Mouse (Mus musculus) intestine, embryonic 14.5 days (tissue): Measurements from ENCODE around the gene Cln3. TPM values are rescaled to one million over a fixed set of nuclear protein-coding genes. Genes with fewer than 3 reads are reported as not detected.
A peak's percentile ranks its signal among the peaks of the same experiment; 100 is the strongest.

ENCODE experiments used
- ATAC-seq: fragments of 200-750 bp; cut with Nextera tagmentation; replicated peaks from 2 replicates; pipeline ENCODE4 v1.8.0; 2017; ENCODE audit warnings: low read depth, moderate number of reproducible peaks, moderate TSS enrichment, moderate library complexity; ENCODE audit not compliant: low FRiP score, low TSS enrichment
- DNase-seq: peaks from one replicate; pipeline ENCODE4 v3.0.0-alpha.2; 2018; ENCODE audit warnings: low spot score
- H3K27ac ChIP-seq: fragments of 300-500 bp; sonication (generic); 2 replicates; pipeline ENCODE4 v1.5.1; 2014; ENCODE audit warnings: low read depth, mild to moderate bottlenecking, control low read depth
- H3K27me3 ChIP-seq: fragments of 300-500 bp; sonication (generic); replicated peaks from 2 replicates; pipeline ENCODE4 v1.6.1; 2014; ENCODE audit warnings: low read length, control low read depth; ENCODE audit not compliant: control insufficient read depth, insufficient read depth
- H3K36me3 ChIP-seq: fragments of 300-500 bp; sonication (generic); 2 replicates; pipeline ENCODE4 v1.6.1; 2014; ENCODE audit warnings: low read length, control low read depth; ENCODE audit not compliant: control insufficient read depth, insufficient read depth
- H3K4me1 ChIP-seq: fragments of 300-500 bp; sonication (generic); replicated peaks from 2 replicates; pipeline ENCODE4 v1.6.1; 2014; ENCODE audit warnings: low read length, control low read depth, mixed read lengths; ENCODE audit not compliant: control insufficient read depth, insufficient read depth
- H3K4me2 ChIP-seq: fragments of 300-500 bp; sonication (generic); 2 replicates; pipeline ENCODE4 v1.6.1; 2014; ENCODE audit warnings: low read length
- H3K4me3 ChIP-seq: fragments of 300-500 bp; sonication (generic); 2 replicates; pipeline ENCODE4 v1.5.1; 2014; ENCODE audit warnings: low read depth, low read length, control low read depth, mixed read lengths
- H3K9ac ChIP-seq: fragments of 300-500 bp; sonication (generic); 2 replicates; pipeline ENCODE4 v1.6.1; 2014; ENCODE audit warnings: mild to moderate bottlenecking, low read length
- H3K9me3 ChIP-seq: fragments of 300-500 bp; sonication (generic); 2 replicates; pipeline ENCODE4 v1.6.1; 2016; ENCODE audit warnings: low read length, control low read depth; ENCODE audit not compliant: control insufficient read depth
- WGBS: fragments of 180-500 bp; shearing (Covaris S2); extraction: QIAGEN DNeasy Blood & Tissue Kit; methylation state at CpG from one replicate; pipeline ENCODE4 v1.1.7; 2014; 5-methylcytosine and 5-hydroxymethylcytosine counted together
- polyA plus RNA-seq: library from polyadenylated mRNA; unstranded; fragments of >200 nt; fragmentation: Nextera tagmentation; extraction: Ambion mirVana; gene quantifications from 2 replicates; pipeline ENCODE4 v1.2.1, GENCODE M21; 2014

Gene Cln3
- polyA plus RNA-seq, 1 experiment from 2014 or later, result 24.3 TPM

DNA sequence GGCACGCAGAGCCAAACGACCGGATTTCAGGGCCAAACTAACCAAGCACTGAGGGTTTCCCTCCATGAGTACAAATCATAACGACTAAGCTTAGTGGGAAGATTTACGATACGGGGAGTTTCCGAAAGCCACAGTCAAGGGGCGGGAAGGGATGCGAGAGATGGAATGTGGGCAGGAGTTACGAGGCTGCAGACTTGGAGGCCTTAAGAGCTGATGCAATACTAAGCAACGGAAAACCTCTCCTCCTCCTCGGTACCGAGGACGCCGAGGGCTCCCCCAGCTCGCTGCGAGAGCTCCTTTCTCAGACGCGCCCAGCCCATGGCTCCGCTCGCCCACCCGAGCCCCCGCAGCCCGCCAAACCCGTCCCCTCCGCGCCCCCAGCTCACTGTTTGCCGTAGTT, 19.9 kb downstream of the Cln3 start:
- 0 out of 2 replicates have a peak, but pooled peaks have one; percentile 21 for ATAC-seq
- H3K4me1 ChIP-seq, result peaks cover 5% of the 10 kb centered on the region; the same call in 1 of the 2 replicates
- peak overlapping the region; percentile 89 for H3K9ac ChIP-seq
- H3K27ac ChIP-seq, result peak overlapping the region; percentile 76
- peak overlapping the region; percentile 90 for H3K4me3 ChIP-seq
- no peaks in the 10 kb centered on the region for H3K9me3 ChIP-seq
- 0% methylated on average over 21 of the region's 28 CpGs for WGBS
- DNase-seq, result no peak
- no peaks in the 10 kb centered on the region for H3K27me3 ChIP-seq
- H3K4me2 ChIP-seq, result peak overlapping the region; percentile 76
- H3K36me3 ChIP-seq, result peaks cover 43% of the 10 kb centered on the region

DNA sequence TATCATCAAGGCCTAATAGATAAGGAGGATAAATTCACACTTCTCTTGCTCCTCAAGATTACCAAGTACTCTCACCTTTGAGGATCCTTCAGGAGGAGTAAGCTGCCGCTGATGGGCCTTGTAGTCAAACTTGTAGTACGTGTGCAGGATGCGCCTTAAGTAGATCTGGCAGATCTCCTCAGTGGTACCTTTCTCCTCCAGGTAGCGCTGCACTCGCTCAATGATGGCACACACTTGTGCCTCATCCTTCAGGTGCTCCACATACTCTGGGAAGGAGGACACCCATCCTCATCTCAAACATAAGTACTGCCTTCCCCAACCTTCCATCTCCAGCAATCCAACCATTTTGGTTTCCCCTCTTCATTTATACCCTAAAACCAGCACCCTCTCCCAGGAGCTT, 29.0 kb downstream of the Cln3 start:
- Histone ChIP-seq H3K9me3 (no peaks in the 10 kb centered on the region), H3K4me1 (no peaks in the 10 kb centered on the region), H3K27me3 (no peaks in the 10 kb centered on the region), H3K4me3 (no peak overlapping the region), H3K9ac (no peak overlapping the region), H3K27ac (no peak overlapping the region), H3K4me2 (no peak overlapping the region), H3K36me3 (peaks cover 98% of the 10 kb centered on the region)
- over 99% methylated on average over 5 of the region's 5 CpGs for WGBS
- ATAC-seq (no peak), DNase-seq (no peak)

GRCm38 (mm10) chr7:126554796-126555195, 30.8 kb downstream of the Cln3 start:
- no peak overlapping the region for H3K4me2 ChIP-seq
- WGBS, result 92% methylated on average over 1 of the region's 1 CpGs
- H3K9me3 ChIP-seq, result no peaks in the 10 kb centered on the region
- no peak overlapping the region for H3K4me3 ChIP-seq
- no peak overlapping the region for H3K27ac ChIP-seq
- ATAC-seq (no peak), DNase-seq (no peak)
- no peaks in the 10 kb centered on the region for H3K27me3 ChIP-seq
- H3K36me3 ChIP-seq, result peaks cover 98% of the 10 kb centered on the region
- H3K9ac ChIP-seq, result no peak overlapping the region
- H3K4me1 ChIP-seq, result no peaks in the 10 kb centered on the region

DNA sequence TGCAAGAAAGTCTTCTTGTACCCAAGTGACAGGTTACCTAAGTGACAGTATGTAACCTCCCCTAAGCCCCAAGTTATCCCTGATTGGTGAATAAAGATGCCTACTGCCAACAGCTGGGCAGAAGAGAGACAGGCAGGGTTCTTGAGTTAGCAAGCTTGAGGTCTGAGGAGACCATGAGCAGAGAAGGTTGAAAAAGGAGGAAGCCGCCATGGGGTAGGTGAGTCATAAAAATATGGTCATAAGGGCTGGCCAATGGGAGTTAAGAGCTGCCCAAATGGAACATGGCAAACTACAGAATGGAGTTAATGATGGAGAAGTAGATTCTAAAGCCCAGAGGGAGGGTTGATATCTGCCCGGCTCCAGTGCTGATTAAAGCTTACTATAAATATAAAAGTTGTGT, 40.0 kb downstream of the Cln3 start:
- H3K9ac ChIP-seq, result no peak overlapping the region

GRCm38 (mm10) chr7:126541661-126542060, 44.0 kb downstream of the Cln3 start:
- no peaks in the 10 kb centered on the region for H3K4me1 ChIP-seq

More for the DNA sequence above, 40.0 kb downstream of the Cln3 start:
- no peak for ATAC-seq
- Histone ChIP-seq H3K4me2 (no peak overlapping the region), H3K27ac (no peak overlapping the region), H3K4me1 (no peaks in the 10 kb centered on the region), H3K9me3 (no peaks in the 10 kb centered on the region), H3K36me3 (peaks cover 67% of the 10 kb centered on the region), H3K4me3 (no peak overlapping the region), H3K27me3 (no peaks in the 10 kb centered on the region)
- WGBS, result 82% methylated on average over 2 of the region's 2 CpGs
- no peak for DNase-seq

DNA sequence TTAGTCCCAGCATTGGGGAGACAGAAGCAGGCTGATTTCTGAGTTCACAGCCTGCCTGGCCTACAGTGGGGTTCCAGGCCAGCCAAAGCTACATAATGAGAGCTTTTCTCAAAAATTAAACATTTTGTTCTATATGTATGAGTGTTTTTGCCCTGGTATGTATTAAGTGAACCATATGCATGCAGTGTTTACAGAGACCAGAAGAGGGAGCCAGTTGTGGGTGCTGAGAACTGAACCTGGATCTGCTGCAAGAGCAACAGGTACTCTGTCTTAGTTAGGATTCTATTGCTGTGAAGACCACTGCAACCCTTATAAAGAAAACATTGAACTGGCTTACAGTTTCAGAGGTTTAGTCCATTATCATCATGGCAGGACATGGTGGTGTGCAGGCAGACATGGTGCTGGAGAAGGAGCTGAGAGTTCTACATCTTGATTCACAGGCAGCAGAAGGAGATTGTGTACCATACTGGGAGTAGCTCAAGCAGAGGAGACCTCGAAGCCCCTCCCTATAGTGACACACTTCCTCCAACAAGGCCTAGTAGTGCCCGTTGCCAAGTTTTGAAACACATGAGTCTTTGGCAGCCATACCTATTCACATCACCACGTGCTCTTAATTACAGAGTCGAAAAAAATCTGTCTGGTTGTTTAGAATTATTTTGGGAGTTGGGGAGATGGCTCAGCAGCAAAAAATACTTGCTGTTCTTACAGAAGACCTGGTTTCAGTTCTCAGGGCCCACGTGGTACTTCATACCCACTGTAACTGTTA, 47.6 kb downstream of the Cln3 start:
- DNase-seq (no peak), ATAC-seq (no peak)
- H3K27ac ChIP-seq, result no peak overlapping the region
- no peaks in the 10 kb centered on the region for H3K9me3 ChIP-seq
- H3K9ac ChIP-seq, result no peak overlapping the region
- H3K36me3 ChIP-seq, result no peaks in the 10 kb centered on the region
- H3K4me2 ChIP-seq, result no peak overlapping the region
- peaks cover 15% of the 10 kb centered on the region for H3K27me3 ChIP-seq
- no peak overlapping the region for H3K4me3 ChIP-seq
- no peaks in the 10 kb centered on the region for H3K4me1 ChIP-seq
- 79% methylated on average over 5 of the region's 5 CpGs for WGBS

More at GRCm38 (mm10) chr7:126541661-126542060, 44.0 kb downstream of the Cln3 start:
- DNase-seq (no peak), ATAC-seq (no peak)
- no peak overlapping the region for H3K4me2 ChIP-seq
- H3K27me3 ChIP-seq, result peaks cover 3% of the 10 kb centered on the region
- no peaks in the 10 kb centered on the region for H3K9me3 ChIP-seq
- no peak overlapping the region for H3K9ac ChIP-seq
- peaks cover 32% of the 10 kb centered on the region for H3K36me3 ChIP-seq
- H3K4me3 ChIP-seq, result no peak overlapping the region
- 65% methylated on average over 1 of the region's 1 CpGs for WGBS
- no peak overlapping the region for H3K27ac ChIP-seq

- Histone ChIP-seq H3K9me3 (no peaks in the 10 kb centered on the region), H3K27ac (no peak overlapping the region), H3K4me3 (peak overlapping the region; percentile 42), H3K36me3 (no peaks in the 10 kb centered on the region), H3K9ac (no peak overlapping the region), H3K4me2 (peak overlapping the region; percentile 80), H3K4me1 (no peaks in the 10 kb centered on the region), H3K27me3 (peaks cover 15% of the 10 kb centered on the region)
- WGBS, result 60% methylated on average over 9 of the region's 9 CpGs
- no peak for ATAC-seq
- no peak for DNase-seq
Measured at GRCm38 (mm10) chr7:126536466-126536865, 49.2 kb downstream of the Cln3 start.

- Histone ChIP-seq H3K4me2 (peak overlapping the region; percentile 80), H3K4me3 (peak overlapping the region; percentile 42), H3K36me3 (no peaks in the 10 kb centered on the region), H3K9ac (peak overlapping the region; percentile 48), H3K27me3 (peaks cover 15% of the 10 kb centered on the region), H3K9me3 (no peaks in the 10 kb centered on the region), H3K4me1 (no peaks in the 10 kb centered on the region), H3K27ac (no peak overlapping the region)
- 0 out of 2 replicates have a peak, but pooled peaks have one; percentile 40 for ATAC-seq
- peak; percentile 69 for DNase-seq
- 1% methylated on average over 28 of the region's 28 CpGs for WGBS
Measured at GRCm38 (mm10) chr7:126535766-126536165, 49.9 kb downstream of the Cln3 start.

DNA sequence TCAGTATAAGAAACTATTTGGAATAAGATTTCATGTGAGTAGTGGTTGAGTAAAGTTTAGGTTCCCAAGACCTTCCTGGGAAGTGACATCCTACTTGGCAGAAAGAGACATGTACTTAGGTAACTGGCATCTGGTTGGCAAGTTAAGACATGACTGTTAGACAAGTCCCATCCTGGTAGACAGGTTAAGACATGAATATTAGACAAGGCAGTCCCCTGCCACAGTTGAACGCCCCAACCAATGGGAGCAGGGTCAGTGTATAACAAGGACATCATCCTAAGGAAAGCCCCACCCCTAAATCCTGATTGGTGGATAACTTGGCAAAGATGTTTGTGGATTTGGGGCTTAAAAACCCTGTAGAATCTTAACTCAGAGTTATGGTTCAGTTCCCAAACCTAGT, 52.2 kb downstream of the Cln3 start:
- no peaks in the 10 kb centered on the region for H3K9me3 ChIP-seq
- H3K9ac ChIP-seq, result no peak overlapping the region
- peaks cover 15% of the 10 kb centered on the region for H3K27me3 ChIP-seq
- no peak for ATAC-seq
- no peak overlapping the region for H3K4me2 ChIP-seq
- no peak overlapping the region for H3K27ac ChIP-seq
- DNase-seq, result no peak
- no peak overlapping the region for H3K4me3 ChIP-seq
- H3K36me3 ChIP-seq, result no peaks in the 10 kb centered on the region
- no peaks in the 10 kb centered on the region for H3K4me1 ChIP-seq
- WGBS, result 79% methylated on average over 1 of the region's 1 CpGs
